Mouse (Mus musculus) CH12.LX (cell line): ENCODE results near the gene Abca3.

Experiments
- CTCF ChIP-seq, 2 experiments: IDR thresholded peaks in 1 of 2; conservative IDR thresholded peaks in 1 of 2; 2 replicates each; pipeline ENCODE4 v1.5.1; 2011 to 2012; ENCODE audit warnings: low read depth in 2 of 2, low read length in 2 of 2, improper control_type of control experiment in 1 of 2, inconsistent platforms in 1 of 2, mild to moderate bottlenecking in 1 of 2, moderate library complexity in 1 of 2
- EP300 ChIP-seq: IDR thresholded peaks from 2 replicates; pipeline ENCODE4 v1.6.1; 2011; ENCODE audit warnings: low read length, improper control_type of control experiment
- MAFK ChIP-seq: IDR thresholded peaks from 2 replicates; pipeline ENCODE4 v1.6.1; 2011; ENCODE audit warnings: low read length, improper control_type of control experiment; ENCODE audit not compliant: insufficient replicate concordance

GRCm38 (mm10) chr17:24364461-24364860 is 12.7 kb downstream of the Abca3 start:
- TF ChIP-seq MAFK, result no peak
- TF ChIP-seq EP300, result no peak
- no peak for TF ChIP-seq CTCF (conservative IDR thresholded peaks at IDR 0.05 in 1 of 2, IDR thresholded peaks at IDR 0.05 in 1 of 2; ENCODE audit: low read depth in 2 of 2, low read length in 2 of 2)
